10 mouse cellular contexts compared by ENCODE assay signal in the genomic region with DNA sequence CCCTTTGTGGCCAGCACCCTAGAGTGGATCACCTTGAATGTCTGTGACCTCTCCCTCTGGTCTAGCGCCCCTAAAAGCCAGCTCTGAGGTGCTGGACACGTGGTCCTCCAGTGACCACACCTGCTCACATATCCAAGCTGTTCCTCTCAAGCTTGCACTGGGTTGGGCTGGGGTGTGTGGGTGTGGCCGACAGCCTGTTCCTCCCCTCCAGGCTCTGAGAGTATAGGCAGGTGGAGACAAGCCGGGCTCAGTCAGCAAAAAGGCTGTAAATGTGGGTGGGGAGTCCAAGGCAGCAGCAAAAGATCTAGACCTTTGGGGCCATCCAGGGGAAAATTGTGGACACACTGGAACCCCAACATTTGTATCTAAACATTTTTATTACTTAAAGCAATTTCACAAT. TPM values are rescaled to one million over a fixed set of nuclear protein-coding genes. Genes with fewer than 3 reads are reported as not detected.
DNase-seq lines count a peak whose midpoint lies in the region; ATAC-seq and TF ChIP-seq lines count a peak whose summit lies in the region.
"Had no signal": no experiment of that assay in that cellular context is flagged by ENCODE, and none has a peak within 500 bp of the region (broad histone marks: within the 10 kb centered on the region; RNA-seq: fewer than 3 reads in every experiment).

No protein-coding gene starts in this region.

- H3K36me3 ChIP-seq in embryonic facial prominence, embryonic 15.5 days = no peaks in the 10 kb centered on the region
- H3K36me3 ChIP-seq in liver, postnatal 0 days (replicated peaks; ENCODE audit: insufficient read depth, low read length) = no peaks in the 10 kb centered on the region
- H3K36me3 ChIP-seq in kidney, embryonic 16.5 days (ENCODE audit: insufficient read depth, low read length) = no peaks in the 10 kb centered on the region

- no peak for TF ChIP-seq CTCF in liver, postnatal 0 days (IDR thresholded peaks at IDR 0.05; ENCODE audit: low read depth)

- peaks cover 40% of the 10 kb centered on the region for H3K4me1 ChIP-seq in embryonic facial prominence, embryonic 15.5 days
- H3K4me1 ChIP-seq in liver, postnatal 0 days (ENCODE audit: insufficient read depth) = peaks cover 40% of the 10 kb centered on the region
- H3K4me1 ChIP-seq in kidney, embryonic 16.5 days (ENCODE audit: insufficient read depth, low read length) = peaks cover 15% of the 10 kb centered on the region

- WGBS in embryonic facial prominence, embryonic 15.5 days = 26% methylated on average over 4 of the region's 4 CpGs
- 18% methylated on average over 4 of the region's 4 CpGs for WGBS in liver, postnatal 0 days (ENCODE audit: insufficient replicate concordance)
- 27% methylated on average over 4 of the region's 4 CpGs for WGBS in kidney, embryonic 16.5 days

- no peak for ATAC-seq in embryonic facial prominence, embryonic 15.5 days (ENCODE audit: insufficient number of reproducible peaks, low FRiP score, low TSS enrichment, low read depth)
- peak; percentile 83 for ATAC-seq in liver, postnatal 0 days
- no peak for ATAC-seq in kidney, embryonic 16.5 days (ENCODE audit: low FRiP score, low TSS enrichment)

- DNase-seq in spleen, adult 12 weeks (ENCODE audit: low spot score) = peak; percentile 61
- no peak for DNase-seq in spleen, adult 18-20 months
- peak; percentile 73 for DNase-seq in liver, postnatal 0 days
- DNase-seq in urinary bladder, postnatal 36 days (ENCODE audit: low spot score in 2 of 2) = peak; percentile 54 to 76
- no peak for DNase-seq in left cerebral cortex, adult 8-10 months (ENCODE audit: low spot score in 2 of 2)
- no peak for DNase-seq in gastrocnemius, postnatal 4 days (ENCODE audit: low spot score in 2 of 2)
- DNase-seq: right cerebral cortex, postnatal 14 days had no signal

- TF ChIP-seq EP300 in liver, postnatal 0 days (IDR thresholded peaks at IDR 0.05; ENCODE audit: low read depth) = no peak

- H3K27me3 ChIP-seq in embryonic facial prominence, embryonic 15.5 days = peaks cover 5% of the 10 kb centered on the region
- H3K27me3 ChIP-seq in liver, postnatal 0 days (ENCODE audit: insufficient read depth, low read length) = no peaks in the 10 kb centered on the region
- H3K27me3 ChIP-seq in kidney, embryonic 16.5 days (ENCODE audit: insufficient read depth, low read length) = peaks cover 14% of the 10 kb centered on the region

- H3K4me3 ChIP-seq in embryonic facial prominence, embryonic 15.5 days (replicated peaks) = no peak overlapping the region
- 0 out of 2 replicates have a peak overlapping the region, but pooled peaks have one; percentile 4 for H3K4me3 ChIP-seq in liver, postnatal 0 days (ENCODE audit: low read depth, low read length)
- no peak overlapping the region for H3K4me3 ChIP-seq in kidney, embryonic 16.5 days (ENCODE audit: low read length)

- no peak overlapping the region for H3K4me2 ChIP-seq in embryonic facial prominence, embryonic 15.5 days (replicated peaks)
- peak overlapping the region; percentile 63 for H3K4me2 ChIP-seq in liver, postnatal 0 days (ENCODE audit: low read depth, low read length)
- H3K4me2 ChIP-seq in kidney, embryonic 16.5 days (replicated peaks; ENCODE audit: low read depth, low read length) = no peak overlapping the region

- no peak overlapping the region for H3K9ac ChIP-seq in embryonic facial prominence, embryonic 15.5 days
- peak overlapping the region; percentile 54 for H3K9ac ChIP-seq in liver, postnatal 0 days (replicated peaks)
- no peak overlapping the region for H3K9ac ChIP-seq in kidney, embryonic 16.5 days (replicated peaks; ENCODE audit: low read length)

- H3K9me3 ChIP-seq in embryonic facial prominence, embryonic 15.5 days (replicated peaks) = no peaks in the 10 kb centered on the region
- H3K9me3 ChIP-seq in liver, postnatal 0 days (ENCODE audit: low read length) = no peaks in the 10 kb centered on the region
- H3K9me3 ChIP-seq in kidney, embryonic 16.5 days (ENCODE audit: low read length) = no peaks in the 10 kb centered on the region

- peak overlapping the region; percentile 68 for H3K27ac ChIP-seq in embryonic facial prominence, embryonic 15.5 days (replicated peaks)
- peak overlapping the region; percentile 96 for H3K27ac ChIP-seq in liver, postnatal 0 days (ENCODE audit: low read depth)
- H3K27ac ChIP-seq in kidney, embryonic 16.5 days (ENCODE audit: low read length) = no peak overlapping the region

RNA-seq across cellular contexts. Expression of a gene that starts 4.6 kb away (rescaled TPM):
- 8.5 TPM in 2 replicates for polyA plus RNA-seq in embryonic facial prominence, embryonic 15.5 days (2015; fragmentation: Nextera tagmentation; extraction: Ambion mirVana)
- polyA plus RNA-seq in liver, postnatal 0 days (2015; fragmentation: Nextera tagmentation; extraction: Ambion mirVana) = 0.08 and 0.15 TPM in 2 replicates
- total RNA-seq in left cerebral cortex, adult 8-10 months (2022) = 10 to 100 TPM; 68.1 to 87.8 (median 77.2) TPM
- 0.60 and 1.4 TPM in 2 replicates for polyA plus RNA-seq in kidney, embryonic 16.5 days (2015; fragmentation: Nextera tagmentation; extraction: Ambion mirVana)
- under 1 TPM; 0.29 to 0.52 TPM for total RNA-seq in gastrocnemius, postnatal 4 days (2021)
- polyA plus RNA-seq: activated CD4-positive, CD25-positive, alpha-beta regulatory T cell, adult 4 months had no signal

RNA-seq across cellular contexts. Expression of a gene that starts 45.3 kb away (rescaled TPM):
- polyA plus RNA-seq in embryonic facial prominence, embryonic 15.5 days (2015; fragmentation: Nextera tagmentation; extraction: Ambion mirVana) = 0.11 and 0.19 TPM in 2 replicates
- polyA plus RNA-seq in liver, postnatal 0 days (2015; fragmentation: Nextera tagmentation; extraction: Ambion mirVana) = 0.02 TPM in 1 of 2 replicates, not detected in the other
- total RNA-seq in left cerebral cortex, adult 8-10 months (2022) = 10 to 100 TPM; 36.4 to 40.9 (median 38.5) TPM
- polyA plus RNA-seq in kidney, embryonic 16.5 days (2015; fragmentation: Nextera tagmentation; extraction: Ambion mirVana) = 0.25 and 0.30 TPM in 2 replicates
- total RNA-seq in gastrocnemius, postnatal 4 days (2021) = under 1 TPM in 1 of 2 experiments, not detected in 1; 0.08 TPM
- polyA plus RNA-seq: activated CD4-positive, CD25-positive, alpha-beta regulatory T cell, adult 4 months had no signal

Comparison
In these comparisons a context has a peak if more than half of its experiments do, and no peak if none do; other contexts are left out.
1. DNase-seq: peak in spleen, adult 12 weeks (single experiment), liver, postnatal 0 days (single experiment) and urinary bladder, postnatal 36 days (2 of 2); none in spleen, adult 18-20 months (0 of 2), left cerebral cortex, adult 8-10 months (0 of 2) and gastrocnemius, postnatal 4 days (0 of 2).